Mouse (Mus musculus): ENCODE results near the gene Adam20. TPM values are rescaled to one million over a fixed set of nuclear protein-coding genes. Genes with fewer than 3 reads are reported as not detected.
"Not testable (repeated sequence)": the region's sequence is repeated elsewhere in the genome, so short reads cannot be mapped to it uniquely, and the experiment has no call there.

The Adam20 gene
- not detected for total RNA-seq (2021)

- intact Hi-C loops (cut with DNase I); DNase-seq: not testable (repeated sequence)
Observed at GRCm38 (mm10) chr8:40792973-40793372, at the start of gene Adam20. Adam20 (plus strand) TSS chr8:40793273.

GRCm38 (mm10) chr8:40751908-40752307, 41.2 kb upstream of the Adam20 start, which contains the start of gene Adam25:
Adam25 (plus strand) TSS chr8:40752208.
- intact Hi-C loops (cut with DNase I); DNase-seq: not testable (repeated sequence)

GRCm38 (mm10) chr8:40783320-40783719, 9.8 kb upstream of the Adam20 start:
- intact Hi-C loops (cut with DNase I), result no loop called here

GRCm38 (mm10) chr8:40803379-40804079, 10.5 kb downstream of the Adam20 start:
- DNase-seq, result no peak
- intact Hi-C loops (cut with DNase I), result no loop called here

More at GRCm38 (mm10) chr8:40783320-40783719, 9.8 kb upstream of the Adam20 start:
- DNase-seq, result no peak

Other genes with a start within 250 kb of the Adam20 start
- gene Adam24, start 118.2 kb upstream of the Adam20 start, total RNA-seq (2021), result not detected
- not detected for gene Adam25, start 41.1 kb upstream of the Adam20 start, total RNA-seq (2021)
- gene Adam39, start 29.7 kb downstream of the Adam20 start, total RNA-seq (2021), result not detected